ENCODE assay signal across 8 mouse cellular contexts in genomic region chr10:80578911-80579310, GRCm38 (mm10). TPM values are rescaled to one million over a fixed set of nuclear protein-coding genes. Genes with fewer than 3 reads are reported as not detected.
DNase-seq lines count a peak whose midpoint lies in the region; ATAC-seq lines count a peak whose summit lies in the region.

No protein-coding gene starts in this region.

- peak overlapping the region; percentile 97 for H3K4me2 ChIP-seq in lung, embryonic 15.5 days

- peak overlapping the region; percentile 93 for H3K27ac ChIP-seq in lung, embryonic 15.5 days

- peak overlapping the region; percentile 13; the same call in 1 of the 2 replicates for H3K9ac ChIP-seq in lung, embryonic 15.5 days

- DNase-seq in A20 (ENCODE audit: low read depth, low spot score) = peak; percentile 94
- DNase-seq in c-Kit-positive CD71-negative TER-119-negative erythroid progenitor cells, embryonic 14.5 days (ENCODE audit: low read depth) = peak; percentile 82
- DNase-seq in forelimb bud, embryonic 11.5 days (ENCODE audit: low read depth, low spot score) = peak; percentile 67
- peak; percentile 68 for DNase-seq in kidney, adult 18-20 months
- peak; percentile 78 for DNase-seq in retina, embryonic 14.5 days (ENCODE audit: low spot score)
- no peak for DNase-seq in ovary, postnatal 14 days (ENCODE audit: low spot score)

- peaks cover 36% of the 10 kb centered on the region for H3K4me1 ChIP-seq in lung, embryonic 15.5 days

- H3K36me3 ChIP-seq in lung, embryonic 15.5 days = peaks cover 19% of the 10 kb centered on the region

- 12% methylated on average over 8 of the region's 8 CpGs for WGBS in lung, embryonic 15.5 days

- no peaks in the 10 kb centered on the region for H3K27me3 ChIP-seq in lung, embryonic 15.5 days

- ATAC-seq in CD4-positive, CD25-positive, alpha-beta regulatory T cell, adult 4 months = peak; percentile 48
- no peak for ATAC-seq in lung, embryonic 15.5 days (ENCODE audit: borderline replicate concordance, extremely low read depth, low FRiP score, low TSS enrichment)

- H3K9me3 ChIP-seq in lung, embryonic 15.5 days = no peaks in the 10 kb centered on the region

- peak overlapping the region; percentile 88 for H3K4me3 ChIP-seq in lung, embryonic 15.5 days

RNA-seq across cellular contexts. Expression of gene Klf16, which starts 1.8 kb away (rescaled TPM):
- polyA plus RNA-seq in CD4-positive, CD25-positive, alpha-beta regulatory T cell, adult 4 months (2017; shearing (Covaris generic)) = 1 to 10 TPM; 7.2 to 10.0 TPM
- 10.1 and 10.2 TPM in 2 replicates for polyA plus RNA-seq in lung, embryonic 15.5 days (2015; fragmentation: Nextera tagmentation; extraction: Ambion mirVana)

RNA-seq across cellular contexts. Expression of gene Abhd17a, which starts 11.2 kb away (rescaled TPM):
- 1 to 10 TPM; 2.3 to 9.7 TPM for polyA plus RNA-seq in CD4-positive, CD25-positive, alpha-beta regulatory T cell, adult 4 months (2017; shearing (Covaris generic))
- polyA plus RNA-seq in lung, embryonic 15.5 days (2015; fragmentation: Nextera tagmentation; extraction: Ambion mirVana) = 122 and 133 TPM in 2 replicates

RNA-seq across cellular contexts. Expression of gene Rexo1, which starts 17.6 kb away (rescaled TPM):
- 10 to 100 TPM; 13.6 to 16.4 TPM for polyA plus RNA-seq in CD4-positive, CD25-positive, alpha-beta regulatory T cell, adult 4 months (2017; shearing (Covaris generic))
- polyA plus RNA-seq in lung, embryonic 15.5 days (2015; fragmentation: Nextera tagmentation; extraction: Ambion mirVana) = 25.0 and 25.8 TPM in 2 replicates

RNA-seq across cellular contexts. Expression of gene Scamp4, which starts 23.8 kb away (rescaled TPM):
- 100 to 1,000 TPM in 1 of 2 experiments, 10 to 100 TPM in 1; 98.1 to 145 TPM for polyA plus RNA-seq in CD4-positive, CD25-positive, alpha-beta regulatory T cell, adult 4 months (2017; shearing (Covaris generic))
- polyA plus RNA-seq in lung, embryonic 15.5 days (2015; fragmentation: Nextera tagmentation; extraction: Ambion mirVana) = 79.0 and 84.8 TPM in 2 replicates

RNA-seq across cellular contexts. Expression of gene Adat3, which starts 23.8 kb away (rescaled TPM):
- polyA plus RNA-seq in CD4-positive, CD25-positive, alpha-beta regulatory T cell, adult 4 months (2017; shearing (Covaris generic)) = 1 to 10 TPM; 1.7 to 3.6 TPM
- 9.1 TPM in 2 replicates for polyA plus RNA-seq in lung, embryonic 15.5 days (2015; fragmentation: Nextera tagmentation; extraction: Ambion mirVana)

Comparison
In these comparisons a context has a peak if more than half of its experiments do, and no peak if none do; other contexts are left out.
1. RNA of gene Abhd17a, which starts 11.2 kb away (polyA plus RNA-seq): 122 to 133 TPM in lung, embryonic 15.5 days; 2.3 to 9.7 TPM in CD4-positive, CD25-positive, alpha-beta regulatory T cell, adult 4 months; every median in the first group is over 10 times any median in the second.